Mouse (Mus musculus) adrenal gland, adult 2 months (tissue): ENCODE data around the gene Dpp6. TPM values are rescaled to one million over a fixed set of nuclear protein-coding genes. Genes with fewer than 3 reads are reported as not detected.

Source experiments
- DNase-seq: peaks from one replicate; pipeline ENCODE4 v3.0.0; 2021
- polyA plus RNA-seq: library from polyadenylated mRNA; depleted of rRNA; stranded (reverse); fragments of >200 nt; gene quantifications from 2 replicates; pipeline ENCODE4 v1.2.3, GENCODE M21; 2012
- total RNA-seq, 2 experiments: library from RNA; stranded (reverse); gene quantifications; 2 replicates each; pipeline ENCODE4 v1.2.3; 2021

Dpp6 gene
- total and polyA plus RNA-seq, 3 experiments, result 1.8 to 9.2 (median 7.4) TPM

- peak; percentile 13 for DNase-seq
These were observed 854.5 kb downstream of the Dpp6 start for GRCm38 (mm10) chr5:27671487-27671886.

- peak; percentile 54 for DNase-seq
These were observed 860.3 kb downstream of the Dpp6 start for GRCm38 (mm10) chr5:27677247-27677666.

GRCm38 (mm10) chr5:27679151-27679550 is 862.1 kb downstream of the Dpp6 start:
- DNase-seq, result peak; percentile 26

GRCm38 (mm10) chr5:27680476-27680875 is 863.5 kb downstream of the Dpp6 start:
- DNase-seq, result peak; percentile 47

GRCm38 (mm10) chr5:27685162-27685561 is 868.2 kb downstream of the Dpp6 start:
- no peak for DNase-seq

- no peak for DNase-seq
These were observed 868.9 kb downstream of the Dpp6 start for GRCm38 (mm10) chr5:27685923-27686322.

GRCm38 (mm10) chr5:27687311-27687710 is 870.3 kb downstream of the Dpp6 start:
- DNase-seq, result no peak

- no peak for DNase-seq
These were observed 885.5 kb downstream of the Dpp6 start for GRCm38 (mm10) chr5:27702482-27702881.

- DNase-seq, result no peak
These were observed 888.0 kb downstream of the Dpp6 start for GRCm38 (mm10) chr5:27705020-27705419.

GRCm38 (mm10) chr5:27706551-27706950 is 889.5 kb downstream of the Dpp6 start:
- no peak for DNase-seq

GRCm38 (mm10) chr5:27707283-27707682 is 890.3 kb downstream of the Dpp6 start:
- DNase-seq, result no peak

GRCm38 (mm10) chr5:27708209-27708608 is 891.2 kb downstream of the Dpp6 start:
- DNase-seq, result no peak

- no peak for DNase-seq
These were observed 894.6 kb downstream of the Dpp6 start for GRCm38 (mm10) chr5:27711461-27712192.

- DNase-seq, result no peak
These were observed 897.4 kb downstream of the Dpp6 start for GRCm38 (mm10) chr5:27714356-27714755.

- no peak for DNase-seq
These were observed 899.0 kb downstream of the Dpp6 start for GRCm38 (mm10) chr5:27716026-27716425.

- no peak for DNase-seq
These were observed 900.3 kb downstream of the Dpp6 start for GRCm38 (mm10) chr5:27717301-27717700.

- no peak for DNase-seq
These were observed 902.3 kb downstream of the Dpp6 start for GRCm38 (mm10) chr5:27719311-27719710.

GRCm38 (mm10) chr5:27724460-27724859 is 907.5 kb downstream of the Dpp6 start:
- no peak for DNase-seq

- DNase-seq, result peak; percentile 84
These were observed 913.7 kb downstream of the Dpp6 start for GRCm38 (mm10) chr5:27730666-27731065.

GRCm38 (mm10) chr5:27731392-27731791 is 914.4 kb downstream of the Dpp6 start:
- peak; percentile 6 for DNase-seq

GRCm38 (mm10) chr5:27732288-27732868 is 915.4 kb downstream of the Dpp6 start:
- DNase-seq, result peak; percentile 81

GRCm38 (mm10) chr5:27737168-27737567 is 920.2 kb downstream of the Dpp6 start:
- DNase-seq, result peak; percentile 54

GRCm38 (mm10) chr5:27739216-27739615 is 922.2 kb downstream of the Dpp6 start:
- peak; percentile 51 for DNase-seq

GRCm38 (mm10) chr5:27744944-27745343 is 927.9 kb downstream of the Dpp6 start:
- DNase-seq, result no peak
